Mouse (Mus musculus) heart, postnatal 0 days (tissue): ENCODE measurements at regions not wholly inside any gene's neighbourhood (a gene's known extent, or its start where the extent isn't known, plus 50 kb on each side); places are given as distances from the start of the nearest gene placed in this dataset.

Experiments used
- CTCF ChIP-seq: IDR thresholded peaks from 2 replicates; pipeline ENCODE4 v1.5.1; 2016; ENCODE audit warnings: antibody characterized with exemption, control low read depth, low read depth
- EP300 ChIP-seq: IDR thresholded peaks from 2 replicates; pipeline ENCODE4 v1.6.1; 2016; ENCODE audit warnings: antibody characterized with exemption, low read depth

- TF ChIP-seq CTCF (peak; percentile 55), EP300 (no peak)
These were observed 151.9 kb upstream of the Olfr1324 start for GRCm38 (mm10) chrX:50580200-50580599.
